ENCODE assay signal across 30 mouse cellular contexts in genomic region chr1:36429511-36429910, GRCm38 (mm10). TPM values are rescaled to one million over a fixed set of nuclear protein-coding genes. Genes with fewer than 3 reads are reported as not detected.
"Had no signal": no experiment of that assay in that cellular context is flagged by ENCODE, and none has a peak within 500 bp of the region (broad histone marks: within the 10 kb centered on the region; RNA-seq: fewer than 3 reads in every experiment).

No protein-coding gene starts in this region.

- DNase-seq: gastrocnemius, adult 2 months; gastrocnemius, postnatal 10 days; gastrocnemius, postnatal 25 days; heart, adult 18-20 months; heart, postnatal 10 days; heart, postnatal 4 days; kidney, adult 2 months; kidney, adult 9 months; kidney, postnatal 10 days; kidney, postnatal 25 days; kidney, postnatal 4 days had no signal

- H3K4me2 ChIP-seq: heart, embryonic 12.5 days; hindbrain, embryonic 12.5 days; hindbrain, embryonic 14.5 days; intestine, embryonic 15.5 days; limb, embryonic 13.5 days; limb, embryonic 15.5 days had no signal

- H3K4me1 ChIP-seq: heart, embryonic 10.5 days; hindbrain, embryonic 10.5 days; hindbrain, embryonic 12.5 days; intestine, embryonic 15.5 days; limb, embryonic 13.5 days; limb, embryonic 15.5 days had no signal

- H3K27ac ChIP-seq: gastrocnemius, adult 2 months; heart, embryonic 10.5 days; hindbrain, embryonic 10.5 days; hindbrain, embryonic 12.5 days; hindbrain, embryonic 14.5 days; intestine, embryonic 15.5 days; layer of hippocampus, adult 2 months; left cerebral cortex, adult 2 months; limb, embryonic 13.5 days; limb, embryonic 15.5 days had no signal

- ATAC-seq: hindbrain, embryonic 16.5 days; inflammation-experienced regulatory T-cells, adult 6 months; intestine, embryonic 15.5 days; intestine, postnatal 0 days had no signal

- H3K9me3 ChIP-seq: heart, embryonic 10.5 days; heart, embryonic 12.5 days; hindbrain, embryonic 10.5 days; hindbrain, embryonic 12.5 days; intestine, embryonic 15.5 days; limb, embryonic 13.5 days; limb, embryonic 15.5 days had no signal

- H3K27me3 ChIP-seq: heart, embryonic 12.5 days; hindbrain, embryonic 12.5 days; intestine, embryonic 15.5 days; limb, embryonic 13.5 days; limb, embryonic 15.5 days had no signal

- H3K9ac ChIP-seq: heart, embryonic 12.5 days; hindbrain, embryonic 12.5 days; hindbrain, embryonic 14.5 days; intestine, embryonic 15.5 days; limb, embryonic 13.5 days; limb, embryonic 15.5 days had no signal

- H3K4me3 ChIP-seq: gastrocnemius, adult 2 months; heart, embryonic 10.5 days; heart, embryonic 12.5 days; hindbrain, embryonic 10.5 days; hindbrain, embryonic 12.5 days; intestine, embryonic 15.5 days; layer of hippocampus, adult 2 months; left cerebral cortex, adult 2 months; limb, embryonic 13.5 days; limb, embryonic 15.5 days had no signal

RNA-seq across cellular contexts. Expression of gene Fer1l5, which starts 57.4 kb away (rescaled TPM):
- total RNA-seq: gastrocnemius, adult 2 months; gastrocnemius, postnatal 10 days; gastrocnemius, postnatal 25 days; heart, adult 18-20 months; heart, adult 8-10 months; heart, postnatal 10 days; heart, postnatal 25 days; heart, postnatal 4 days; layer of hippocampus, adult 2 months; layer of hippocampus, postnatal 10 days; layer of hippocampus, postnatal 25 days; left cerebral cortex, adult 2 months; left cerebral cortex, postnatal 25 days; liver, adult 2 months had no signal
- polyA plus RNA-seq: liver, adult 2 months had no signal
